Mouse (Mus musculus) C2C12 (cell line): ENCODE measurements around the gene Ackr3. TPM values are rescaled to one million over a fixed set of nuclear protein-coding genes. Genes with fewer than 3 reads are reported as not detected.

Experiments used
- H3K27me3 ChIP-seq: one replicate; pipeline ENCODE4 v1.6.1; 2011; ENCODE audit not compliant: control insufficient read depth, insufficient read depth, insufficient read length
- H3K36me3 ChIP-seq: one replicate; pipeline ENCODE4 v1.6.1; 2011; ENCODE audit not compliant: control insufficient read depth, insufficient read depth
- H3K4me3 ChIP-seq: one replicate; pipeline ENCODE4 v1.5.1; 2011; ENCODE audit warnings: mild to moderate bottlenecking, control low read depth; ENCODE audit not compliant: poor library complexity, insufficient read depth, severe bottlenecking
- H3K79me2 ChIP-seq: one replicate; pipeline ENCODE4 v1.6.1; 2011; ENCODE audit not compliant: control insufficient read depth, insufficient read depth
- H3K79me3 ChIP-seq: one replicate; pipeline ENCODE4 v1.6.1; 2011; ENCODE audit warnings: low read depth, control low read depth
- H3ac ChIP-seq: one replicate; pipeline ENCODE3; 2011; ENCODE audit warnings: low read depth; ENCODE audit not compliant: control insufficient read depth, insufficient read length
- CEBPB ChIP-seq: IDR thresholded peaks from one replicate; pipeline ENCODE4 v1.6.1; 2011; ENCODE audit warnings: low read depth, mild to moderate bottlenecking, control low read depth, moderate library complexity
- CTCF ChIP-seq: IDR thresholded peaks from one replicate; pipeline ENCODE4 v1.5.1; 2011; ENCODE audit not compliant: control insufficient read depth, insufficient read depth, insufficient read length
- FOSL1 ChIP-seq: IDR thresholded peaks from one replicate; pipeline ENCODE4 v1.8.0; 2011; ENCODE audit warnings: mild to moderate bottlenecking, low read length; ENCODE audit not compliant: poor library complexity, insufficient read depth, severe bottlenecking
- MAX ChIP-seq: IDR thresholded peaks from one replicate; pipeline ENCODE4 v1.6.1; 2011; ENCODE audit warnings: mild to moderate bottlenecking, control low read depth
- MYOD1 ChIP-seq: IDR thresholded peaks from one replicate; pipeline ENCODE4 v1.6.1; 2011; ENCODE audit warnings: low read depth; ENCODE audit not compliant: control insufficient read depth, insufficient read length
- MYOG ChIP-seq: IDR thresholded peaks from one replicate; pipeline ENCODE4 v1.6.1; 2011; ENCODE audit not compliant: control insufficient read depth, insufficient read length; ENCODE audit errors: extremely low read depth
- USF1 ChIP-seq: IDR thresholded peaks from one replicate; pipeline ENCODE4 v1.6.1; 2011; ENCODE audit warnings: low read depth, mild to moderate bottlenecking, control low read depth, moderate library complexity
- polyA plus RNA-seq: library from polyadenylated mRNA; unstranded; fragments of >200 nt; fragmentation: generic; extraction: Trizol; gene quantifications from one replicate; pipeline ENCODE4 v1.2.1, GENCODE M21; 2012; ENCODE audit warnings: missing spikeins

Ackr3 gene
- polyA plus RNA-seq, 1 experiment, result 14.5 TPM

GRCm38 (mm10) chr1:90186874-90187273 lies 16.9 kb upstream of the Ackr3 start:
- H3K79me2 ChIP-seq, result no peaks in the 10 kb centered on the region
- TF ChIP-seq USF1 (no peak), MAX (no peak), CEBPB (no peak), MYOD1 (no peak), CTCF (no peak), MYOG (no peak)
- no peaks in the 10 kb centered on the region for H3K27me3 ChIP-seq

DNA sequence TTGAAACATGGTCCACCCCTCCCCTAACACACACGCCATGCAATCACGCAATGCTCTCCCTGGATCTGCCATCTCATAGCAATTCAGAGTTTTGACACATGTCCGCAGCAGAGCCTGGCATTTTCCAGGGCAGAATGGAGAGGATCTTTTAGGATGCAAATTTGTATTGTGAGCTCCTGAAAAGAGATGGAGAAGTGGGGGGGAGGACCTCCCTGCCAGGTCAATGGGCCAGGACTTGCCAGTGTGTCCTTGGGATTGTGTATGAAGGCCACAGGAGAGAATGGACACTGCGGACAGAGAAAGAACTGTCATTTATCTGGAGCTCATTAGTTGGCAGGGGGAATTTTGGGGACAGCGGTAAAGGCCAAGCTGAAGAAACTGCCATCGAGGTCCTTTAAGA lies 14.7 kb upstream of the Ackr3 start:
- Histone ChIP-seq H3K4me3 (no peak overlapping the region), H3K36me3 (no peaks in the 10 kb centered on the region), H3K27me3 (no peaks in the 10 kb centered on the region), H3ac (no peak overlapping the region), H3K79me2 (no peaks in the 10 kb centered on the region), H3K79me3 (no peaks in the 10 kb centered on the region)
- TF ChIP-seq MYOD1 (no peak), MYOG (no peak), FOSL1 (no peak), CTCF (no peak), USF1 (no peak), MAX (no peak), CEBPB (no peak)

More at GRCm38 (mm10) chr1:90186874-90187273, 16.9 kb upstream of the Ackr3 start:
- Histone ChIP-seq H3ac (no peak overlapping the region), H3K4me3 (no peak overlapping the region), H3K79me3 (no peaks in the 10 kb centered on the region), H3K36me3 (no peaks in the 10 kb centered on the region)

DNA sequence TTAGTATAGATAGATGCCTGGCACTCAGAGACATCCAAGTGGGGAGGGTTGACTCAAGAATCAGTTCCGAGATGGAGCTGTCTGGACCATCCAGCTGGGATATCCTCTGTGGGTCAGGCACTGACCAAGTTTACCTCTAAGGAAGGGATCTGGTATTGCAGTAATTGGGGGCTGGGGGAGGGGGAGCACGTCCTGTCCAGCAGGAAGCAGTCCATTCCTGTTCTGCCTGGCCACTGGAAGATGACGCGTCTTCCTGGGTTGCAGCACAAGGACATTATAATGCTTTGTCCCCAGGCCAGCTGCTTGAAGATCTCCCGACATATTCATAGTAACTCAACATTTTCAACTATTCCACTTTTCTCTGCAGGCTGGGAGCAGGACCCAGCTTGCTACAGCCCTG lies 2.5 kb upstream of the Ackr3 start:
- no peak for TF ChIP-seq CTCF
- TF ChIP-seq MAX, result no peak
- TF ChIP-seq CEBPB, result no peak
- TF ChIP-seq MYOD1, result no peak
- no peak for TF ChIP-seq MYOG
- TF ChIP-seq USF1, result no peak
- TF ChIP-seq FOSL1, result no peak
- peaks cover 14% of the 10 kb centered on the region for H3K79me3 ChIP-seq
- H3K36me3 ChIP-seq, result no peaks in the 10 kb centered on the region

GRCm38 (mm10) chr1:90201655-90202054 lies 2.1 kb upstream of the Ackr3 start:
- H3K79me3 ChIP-seq, result peaks cover 18% of the 10 kb centered on the region
- H3K36me3 ChIP-seq, result no peaks in the 10 kb centered on the region
- H3K27me3 ChIP-seq, result no peaks in the 10 kb centered on the region
- TF ChIP-seq FOSL1 (no peak), CTCF (no peak), MYOG (no peak), CEBPB (no peak), USF1 (no peak), MAX (no peak), MYOD1 (no peak)
- H3K4me3 ChIP-seq, result no peak overlapping the region
- H3K79me2 ChIP-seq, result peaks cover 28% of the 10 kb centered on the region
- H3ac ChIP-seq, result no peak overlapping the region

More for the DNA sequence above, 2.5 kb upstream of the Ackr3 start:
- Histone ChIP-seq H3ac (no peak overlapping the region), H3K4me3 (no peak overlapping the region), H3K79me2 (peaks cover 24% of the 10 kb centered on the region), H3K27me3 (no peaks in the 10 kb centered on the region)

DNA sequence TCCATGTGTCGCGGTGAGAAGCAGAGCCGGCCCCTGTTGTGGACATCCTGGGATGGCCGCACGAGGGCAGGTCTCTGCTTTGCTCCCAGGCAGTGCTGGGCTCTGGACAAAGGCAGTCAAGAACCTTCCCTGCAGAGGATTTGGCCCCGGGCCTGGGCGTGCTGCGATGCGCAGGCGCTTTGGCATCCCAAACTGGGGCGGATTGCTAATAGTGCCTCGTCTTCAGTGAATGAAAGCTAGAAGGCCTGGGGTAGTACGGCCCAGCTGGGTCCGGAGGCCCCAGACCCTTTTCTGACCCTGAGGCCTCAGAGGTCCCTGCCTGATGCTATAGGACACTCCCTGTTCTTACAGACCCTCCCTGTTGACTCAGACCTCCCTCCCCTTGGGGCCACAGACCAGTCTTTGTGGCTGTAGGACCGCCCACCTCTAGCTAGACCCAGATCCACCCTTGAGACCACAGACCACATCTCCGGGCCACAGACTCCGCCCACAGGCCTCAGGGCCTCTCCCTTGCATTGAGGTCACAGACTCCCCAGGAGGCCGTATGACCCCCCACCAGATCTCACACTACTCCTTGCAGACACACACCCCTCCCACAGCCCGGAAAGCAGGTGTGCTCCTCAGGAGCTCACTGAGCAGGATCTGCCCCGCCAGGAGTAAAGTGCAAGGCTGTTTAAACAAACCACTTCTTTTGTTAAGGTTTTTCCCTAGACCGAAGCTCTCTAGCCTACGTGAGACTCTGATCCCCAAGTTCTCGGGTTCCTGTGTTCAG lies 1.4 kb upstream of the Ackr3 start:
- Histone ChIP-seq H3K79me3 (peaks cover 26% of the 10 kb centered on the region), H3K4me3 (no peak overlapping the region), H3K27me3 (no peaks in the 10 kb centered on the region), H3ac (no peak overlapping the region), H3K79me2 (peaks cover 35% of the 10 kb centered on the region), H3K36me3 (no peaks in the 10 kb centered on the region)
- TF ChIP-seq CTCF, result no peak
- no peak for TF ChIP-seq MAX
- no peak for TF ChIP-seq CEBPB
- no peak for TF ChIP-seq MYOD1
- TF ChIP-seq USF1, result no peak
- TF ChIP-seq MYOG, result no peak
- TF ChIP-seq FOSL1, result no peak

DNA sequence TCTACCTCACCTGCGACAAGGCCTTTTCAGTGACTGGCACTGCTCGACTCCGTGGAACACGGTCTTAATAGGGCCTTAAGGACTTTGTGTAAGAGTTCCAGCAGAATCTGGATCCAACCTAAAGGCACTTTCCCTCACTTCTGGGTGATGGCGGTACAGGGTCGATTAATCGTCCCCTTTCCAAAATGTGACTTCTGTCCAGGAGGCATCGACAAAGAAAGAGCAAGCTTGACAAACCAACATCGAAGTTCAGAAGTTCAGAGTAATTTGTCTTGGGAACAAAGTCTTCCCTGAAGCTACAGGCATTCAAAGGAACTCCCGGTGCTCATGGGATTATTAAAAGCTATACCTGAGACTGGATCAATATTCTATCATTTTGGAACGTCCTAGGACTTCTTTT lies 439 bp upstream of the Ackr3 start:
- peaks cover 35% of the 10 kb centered on the region for H3K79me3 ChIP-seq
- TF ChIP-seq USF1 (no peak), MYOG (no peak), CEBPB (no peak), FOSL1 (no peak), MAX (no peak), CTCF (no peak), MYOD1 (no peak)
- no peak overlapping the region for H3ac ChIP-seq
- no peak overlapping the region for H3K4me3 ChIP-seq
- H3K27me3 ChIP-seq, result no peaks in the 10 kb centered on the region
- H3K79me2 ChIP-seq, result peaks cover 45% of the 10 kb centered on the region
- H3K36me3 ChIP-seq, result no peaks in the 10 kb centered on the region
